Mouse (Mus musculus): ENCODE results near the gene Tprn.

Tprn gene

GRCm38 (mm10) chr2:25292856-25293255, 30.4 kb downstream of the Tprn start:
- DNase-seq (ENCODE audit: low read depth, low spot score), result peak; percentile 49

GRCm38 (mm10) chr2:25293706-25294105, 31.3 kb downstream of the Tprn start:
- no peak for DNase-seq (ENCODE audit: low read depth, low spot score)

DNA sequence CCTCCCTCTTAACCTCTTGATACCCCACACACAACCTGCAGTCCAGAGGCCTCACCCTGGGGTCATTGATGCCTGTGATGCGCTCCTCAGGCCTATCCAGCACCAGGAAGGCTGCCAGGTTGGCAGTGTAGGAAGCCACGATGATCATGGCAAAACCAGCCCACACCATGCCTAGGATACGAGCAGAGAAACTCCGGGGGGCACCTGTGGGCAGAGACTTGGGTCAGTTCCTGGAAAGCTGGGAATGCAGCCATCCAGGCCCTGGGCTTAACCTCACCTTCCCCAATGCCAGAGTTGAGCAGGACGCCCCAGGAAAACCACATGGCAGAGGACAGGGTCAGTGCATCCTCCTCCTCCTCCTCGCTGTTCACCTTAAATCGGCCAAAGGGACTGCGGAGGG, 34.7 kb downstream of the Tprn start:
- DNase-seq (ENCODE audit: low read depth, low spot score), result no peak

- DNase-seq (ENCODE audit: low read depth, low spot score), result no peak
Observed at GRCm38 (mm10) chr2:25298046-25298445, 35.6 kb downstream of the Tprn start.

DNA sequence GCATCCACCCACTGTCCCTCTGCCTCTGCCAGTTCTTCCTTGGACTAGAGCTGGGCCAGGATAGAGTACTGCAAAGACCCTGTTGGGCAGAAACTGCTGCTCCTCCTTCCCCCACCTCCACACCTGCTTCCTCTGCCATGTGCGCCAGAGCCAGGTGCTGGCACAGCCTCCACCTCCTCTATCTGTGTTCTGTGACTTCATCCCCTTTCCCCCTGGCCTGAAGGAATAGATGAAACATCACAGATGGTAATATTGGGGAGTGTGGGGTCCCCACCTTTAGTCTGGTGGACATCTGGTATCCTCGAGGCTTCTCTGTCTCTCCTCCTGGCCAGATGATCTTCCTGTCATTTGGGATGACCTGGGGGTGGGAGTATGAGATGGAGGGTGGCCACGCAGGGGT, 41.0 kb downstream of the Tprn start:
- DNase-seq (ENCODE audit: low read depth, low spot score), result no peak

GRCm38 (mm10) chr2:25303931-25304656, 41.7 kb downstream of the Tprn start:
- no peak for DNase-seq (ENCODE audit: low read depth, low spot score)

GRCm38 (mm10) chr2:25304657-25305541, 42.5 kb downstream of the Tprn start:
- DNase-seq (ENCODE audit: low read depth, low spot score), result no peak

DNA sequence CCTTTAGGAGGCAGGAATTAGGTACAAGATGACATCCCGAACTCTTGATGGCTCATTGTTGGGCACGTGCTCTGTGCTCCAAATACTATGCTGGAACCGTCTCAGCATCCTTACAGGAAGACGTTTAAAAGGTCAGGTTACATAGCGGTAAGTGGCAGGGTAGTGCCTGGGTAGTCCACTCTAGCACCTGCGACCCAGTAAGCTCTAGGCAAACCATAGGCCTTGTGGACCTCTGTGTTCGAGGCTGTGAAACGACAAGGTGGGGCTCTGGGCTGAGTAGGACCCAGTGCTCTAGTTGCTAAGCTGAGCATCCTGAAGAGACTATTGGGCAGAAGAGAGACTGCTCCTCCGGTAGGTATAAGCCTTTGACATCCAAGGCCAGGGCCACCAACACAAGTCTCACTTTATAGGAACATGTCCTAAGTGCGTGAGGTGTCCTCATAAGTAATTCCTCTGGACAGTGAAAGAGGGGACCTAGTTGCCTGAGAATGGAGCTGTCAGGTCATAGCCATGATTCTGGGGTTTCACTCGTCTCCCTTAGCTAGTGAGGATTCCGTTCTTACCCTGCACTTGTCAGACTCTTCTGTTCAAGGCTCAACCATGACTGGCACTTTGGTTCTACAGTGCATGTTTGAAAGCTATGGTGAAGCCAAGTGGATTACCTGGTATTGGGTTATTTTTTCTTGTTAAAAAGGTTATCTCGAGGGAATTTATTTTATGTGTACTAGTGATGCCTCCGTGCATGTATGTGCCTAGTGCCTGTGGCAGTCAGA, 43.4 kb downstream of the Tprn start:
- DNase-seq (ENCODE audit: low read depth, low spot score), result no peak

GRCm38 (mm10) chr2:25310180-25310579, 47.8 kb downstream of the Tprn start:
- DNase-seq (ENCODE audit: low read depth, low spot score), result no peak

DNA sequence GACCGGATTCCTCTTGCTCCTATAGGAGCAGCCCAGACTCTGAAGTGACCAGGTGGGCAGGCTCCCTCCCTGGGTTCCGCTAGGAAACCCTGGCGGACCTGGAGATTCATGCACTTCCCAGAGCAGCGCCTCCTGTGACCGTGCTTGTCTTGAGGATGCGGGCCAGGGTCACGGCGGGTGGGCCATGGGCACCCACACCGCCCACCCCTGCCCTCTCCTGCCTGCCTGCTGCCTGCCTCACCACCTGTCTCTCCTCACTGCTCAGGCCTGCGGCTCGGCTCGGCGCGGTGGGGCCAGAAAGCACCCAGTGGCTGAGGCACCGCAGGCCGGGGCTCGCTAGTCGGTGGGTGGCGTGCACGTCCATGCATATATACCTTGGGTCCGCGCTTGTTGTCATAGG, 48.6 kb downstream of the Tprn start:
- DNase-seq (ENCODE audit: low read depth, low spot score), result no peak

DNA sequence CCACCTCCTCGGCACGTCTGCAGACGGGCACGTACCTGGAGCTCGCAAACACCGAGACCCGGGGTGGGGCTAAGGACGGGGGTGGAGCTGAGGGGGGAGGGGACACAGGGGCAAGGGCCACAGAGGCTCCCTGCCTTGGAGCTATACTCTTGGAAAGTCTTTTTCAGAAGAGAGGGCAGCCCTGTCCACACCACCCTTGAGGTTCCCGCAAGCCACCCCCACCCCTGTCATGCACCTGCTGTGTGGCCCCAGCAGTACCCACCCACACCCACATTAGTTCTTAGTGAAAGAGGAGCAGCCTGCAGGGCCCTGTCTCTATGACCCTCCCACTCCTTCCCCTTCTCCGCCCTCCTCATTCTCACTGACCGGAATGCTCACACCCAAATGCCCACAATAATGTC, 49.1 kb downstream of the Tprn start:
- no peak for DNase-seq (ENCODE audit: low read depth, low spot score)

GRCm38 (mm10) chr2:25318119-25318966, 55.9 kb downstream of the Tprn start:
- no peak for DNase-seq (ENCODE audit: low read depth, low spot score)

- DNase-seq (ENCODE audit: low read depth, low spot score), result no peak
Observed at GRCm38 (mm10) chr2:25318971-25319773, 56.8 kb downstream of the Tprn start, which contains the start of gene Grin1. TSS of gene Grin1 (minus strand) at chr2:25319187.

Data from c-Kit-negative CD71-positive TER-119-positive erythroid progenitor cells, embryonic 14.5 days (primary cell).